Mouse (Mus musculus): ENCODE measurements around the gene Spo11.

DNA sequence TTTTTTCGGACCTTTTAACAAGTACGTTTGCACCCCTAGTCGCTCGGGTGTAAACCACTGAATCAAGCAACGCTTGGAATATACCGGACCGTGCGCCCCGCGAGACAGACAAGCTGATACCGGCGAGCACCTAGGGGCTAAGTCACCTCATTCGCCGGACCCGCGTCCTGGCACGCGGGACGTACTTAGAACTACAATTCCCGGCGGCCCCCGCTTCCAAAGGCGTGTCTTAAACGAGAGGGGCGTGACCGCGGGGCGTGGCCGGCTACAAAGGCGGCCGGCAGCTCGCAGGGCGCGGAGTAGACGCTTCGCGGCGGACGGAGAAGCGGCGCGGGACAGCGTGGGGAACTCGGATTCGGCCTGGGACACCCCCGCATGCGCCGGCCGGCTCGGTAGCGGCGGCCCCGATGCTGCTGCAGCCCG is 44.1 kb downstream of the Spo11 start:
- peak; percentile 86 for TF ChIP-seq POLR2A (IDR thresholded peaks at IDR 0.05; ENCODE audit: borderline replicate concordance, extremely low read depth, low read depth, low read length)
- no peak for TF ChIP-seq CTCF (IDR thresholded peaks at IDR 0.05; ENCODE audit: insufficient read depth, low read length)

All from lung, adult 2 months (tissue).